Mouse (Mus musculus) MEL (cell line): ENCODE results near the gene Cpt1c. TPM values are rescaled to one million over a fixed set of nuclear protein-coding genes. Genes with fewer than 3 reads are reported as not detected.

Source experiments
- DNase-seq: peaks from one replicate; pipeline ENCODE4 v3.0.0; 2011; ENCODE audit warnings: low read depth, low spot score
- H3K27ac ChIP-seq: 2 replicates; pipeline ENCODE4 v1.5.1; 2012; ENCODE audit warnings: low read depth, mild to moderate bottlenecking, control low read depth, low read length, moderate library complexity; ENCODE audit not compliant: control insufficient read depth
- H3K27me3 ChIP-seq, 2 experiments: fragments of 150-350 bp in 1 of 2; sonication (generic) in 1 of 2; 2 replicates each; pipeline ENCODE4 v1.6.1; 2012; ENCODE audit warnings: low read length in 2 of 2, mild to moderate bottlenecking in 2 of 2, improper control_type of control experiment in 1 of 2, moderate library complexity in 1 of 2; ENCODE audit not compliant: insufficient read depth in 2 of 2, control insufficient read depth in 1 of 2
- H3K36me3 ChIP-seq, 2 experiments: 2 replicates each; pipeline ENCODE4 v1.6.1; 2012 to 2014; ENCODE audit warnings: low read length in 2 of 2, improper control_type of control experiment in 1 of 2, inconsistent platforms in 1 of 2, mild to moderate bottlenecking in 1 of 2; ENCODE audit not compliant: insufficient read depth in 2 of 2, control insufficient read depth in 1 of 2
- H3K4me1 ChIP-seq, 2 experiments: fragments of 150-350 bp in 1 of 2; sonication (generic) in 1 of 2; 2 replicates each; pipeline ENCODE4 v1.6.1; 2012; ENCODE audit warnings: low read length in 2 of 2, improper control_type of control experiment in 1 of 2, mild to moderate bottlenecking in 1 of 2; ENCODE audit not compliant: insufficient read depth in 2 of 2, control insufficient read depth in 1 of 2
- H3K4me3 ChIP-seq, 2 experiments: fragments of 150-350 bp in 1 of 2; sonication (generic) in 1 of 2; 2 replicates each; pipeline ENCODE4 v1.5.1; 2012; ENCODE audit warnings: low read depth in 2 of 2, low read length in 2 of 2, mild to moderate bottlenecking in 2 of 2, moderate library complexity in 2 of 2, control low read depth in 1 of 2, improper control_type of control experiment in 1 of 2; ENCODE audit not compliant: control insufficient read depth in 1 of 2, insufficient read depth in 1 of 2
- H3K79me2 ChIP-seq: 2 replicates; pipeline ENCODE4 v1.6.1; 2012; ENCODE audit warnings: mild to moderate bottlenecking, low read length, moderate library complexity; ENCODE audit not compliant: control insufficient read depth, poor library complexity, insufficient read depth
- H3K9ac ChIP-seq: 2 replicates; pipeline ENCODE4 v1.6.1; 2012; ENCODE audit warnings: low read depth, mild to moderate bottlenecking, control low read depth, low read length, moderate library complexity; ENCODE audit not compliant: control insufficient read depth, poor library complexity, severe bottlenecking
- H3K9me3 ChIP-seq: fragments of 150-350 bp; sonication (generic); replicated peaks from 2 replicates; pipeline ENCODE4 v1.6.1; 2012; ENCODE audit warnings: mild to moderate bottlenecking, low read length, improper control_type of control experiment, moderate library complexity; ENCODE audit not compliant: insufficient read depth
- BHLHE40 ChIP-seq: IDR thresholded peaks from 2 replicates; pipeline ENCODE4 v1.6.1; 2012; ENCODE audit warnings: low read depth, mild to moderate bottlenecking, inconsistent platforms, low read length, improper control_type of control experiment, borderline replicate concordance
- CTCF ChIP-seq, 3 experiments: IDR thresholded peaks in 2 of 3; conservative IDR thresholded peaks in 1 of 3; 2 replicates each; pipeline ENCODE4 v1.5.1; 2011 to 2012; ENCODE audit warnings: low read length in 3 of 3, low read depth in 2 of 3, mild to moderate bottlenecking in 2 of 3, improper control_type of control experiment in 1 of 3, inconsistent platforms in 1 of 3, mixed read lengths in 1 of 3, moderate library complexity in 1 of 3; ENCODE audit not compliant: control insufficient read depth in 1 of 3, insufficient read depth in 1 of 3, poor library complexity in 1 of 3, severe bottlenecking in 1 of 3
- ELF1 ChIP-seq: IDR thresholded peaks from 2 replicates; pipeline ENCODE4 v1.6.1; 2014; ENCODE audit warnings: low read depth, mild to moderate bottlenecking, inconsistent platforms, low read length, improper control_type of control experiment, moderate library complexity
- EP300 ChIP-seq, 2 experiments: IDR thresholded peaks; 2 replicates each; pipeline ENCODE4 v1.6.1; 2011; ENCODE audit warnings: improper control_type of control experiment in 2 of 2, low read length in 2 of 2, low read depth in 1 of 2, mild to moderate bottlenecking in 1 of 2
- GATA1 ChIP-seq: IDR thresholded peaks from 2 replicates; pipeline ENCODE4 v1.6.1; 2011; ENCODE audit warnings: low read depth, low read length, improper control_type of control experiment
- HCFC1 ChIP-seq: IDR thresholded peaks from 2 replicates; pipeline ENCODE4 v1.6.1; 2012; ENCODE audit warnings: low read depth, mild to moderate bottlenecking, inconsistent platforms, low read length, improper control_type of control experiment, moderate library complexity
- JUND ChIP-seq: IDR thresholded peaks from 2 replicates; pipeline ENCODE4 v1.6.1; 2011; ENCODE audit warnings: low read depth, mild to moderate bottlenecking, improper control_type of control experiment, low read length
- KAT2A ChIP-seq: conservative IDR thresholded peaks from 2 replicates; pipeline ENCODE4 v1.6.1; 2012; ENCODE audit warnings: low read depth, low read length, improper control_type of control experiment, inconsistent platforms
- MAZ ChIP-seq: IDR thresholded peaks from 2 replicates; pipeline ENCODE4 v1.6.1; 2012; ENCODE audit warnings: low read depth, mild to moderate bottlenecking, inconsistent platforms, low read length, improper control_type of control experiment
- MEF2A ChIP-seq: IDR thresholded peaks from 2 replicates; pipeline ENCODE4 v1.6.1; 2014; ENCODE audit warnings: low read depth, mild to moderate bottlenecking, inconsistent platforms, low read length, improper control_type of control experiment; ENCODE audit not compliant: poor library complexity, insufficient replicate concordance, severe bottlenecking; ENCODE audit errors: extremely low read depth
- MXI1 ChIP-seq: IDR thresholded peaks from 2 replicates; pipeline ENCODE4 v1.6.1; 2011; ENCODE audit warnings: mild to moderate bottlenecking, low read depth, low read length, improper control_type of control experiment
- MYC ChIP-seq: IDR thresholded peaks from 2 replicates; pipeline ENCODE4 v1.6.1; 2011; ENCODE audit warnings: low read depth, mild to moderate bottlenecking, low read length, improper control_type of control experiment, moderate library complexity
- NELFE ChIP-seq: IDR thresholded peaks from 2 replicates; pipeline ENCODE4 v1.6.1; 2011; ENCODE audit warnings: low read depth, low read length, improper control_type of control experiment
- NRF1 ChIP-seq: IDR thresholded peaks from 2 replicates; pipeline ENCODE4 v1.6.1; 2014; ENCODE audit warnings: low read depth, mild to moderate bottlenecking, inconsistent platforms, low read length, improper control_type of control experiment, moderate library complexity; ENCODE audit not compliant: poor library complexity, insufficient read depth, severe bottlenecking
- POLR2A ChIP-seq, 2 experiments: IDR thresholded peaks; 2 replicates each; pipeline ENCODE4 v1.6.1; 2011 to 2012; ENCODE audit warnings: low read length in 2 of 2, mild to moderate bottlenecking in 2 of 2, control low read depth in 1 of 2, improper control_type of control experiment in 1 of 2, low read depth in 1 of 2, moderate library complexity in 1 of 2; ENCODE audit not compliant: control insufficient read depth in 1 of 2, insufficient read depth in 1 of 2, poor library complexity in 1 of 2
- POLR2AphosphoS2 ChIP-seq: IDR thresholded peaks from 2 replicates; pipeline ENCODE4 v1.6.1; 2011; ENCODE audit warnings: low read length, improper control_type of control experiment
- POLR2AphosphoS5 ChIP-seq: IDR thresholded peaks from 2 replicates; pipeline ENCODE4 v1.6.1; 2012; ENCODE audit warnings: low read depth, borderline replicate concordance, mild to moderate bottlenecking, inconsistent platforms, low read length, moderate library complexity, mixed read lengths
- RAD21 ChIP-seq: IDR thresholded peaks from 2 replicates; pipeline ENCODE4 v1.6.1; 2011; ENCODE audit warnings: mild to moderate bottlenecking, low read depth, low read length, improper control_type of control experiment
- RCOR1 ChIP-seq: IDR thresholded peaks from 2 replicates; pipeline ENCODE4 v1.6.1; 2012; ENCODE audit warnings: low read depth, mild to moderate bottlenecking, inconsistent platforms, low read length, improper control_type of control experiment
- SMC3 ChIP-seq: IDR thresholded peaks from 2 replicates; pipeline ENCODE4 v1.6.1; 2011; ENCODE audit warnings: low read depth, low read length, improper control_type of control experiment
- TAL1 ChIP-seq: IDR thresholded peaks from 2 replicates; pipeline ENCODE4 v1.6.1; 2012; ENCODE audit warnings: mild to moderate bottlenecking, inconsistent platforms, low read length, moderate library complexity, mixed read lengths
- TBP ChIP-seq: IDR thresholded peaks from 2 replicates; pipeline ENCODE4 v1.8.0; 2011; ENCODE audit warnings: low read depth, low read length, improper control_type of control experiment
- UBTF ChIP-seq: IDR thresholded peaks from 2 replicates; pipeline ENCODE4 v1.6.1; 2012; ENCODE audit warnings: low read depth, mild to moderate bottlenecking, inconsistent platforms, low read length, improper control_type of control experiment, moderate library complexity, borderline replicate concordance; ENCODE audit not compliant: insufficient read depth
- USF1 ChIP-seq: IDR thresholded peaks from 2 replicates; pipeline ENCODE4 v1.6.1; 2014; ENCODE audit warnings: low read depth, mild to moderate bottlenecking, inconsistent platforms, low read length, improper control_type of control experiment, moderate library complexity
- USF2 ChIP-seq, 2 experiments: IDR thresholded peaks; 2 replicates each; pipeline ENCODE4 v1.6.1; 2011 to 2012; ENCODE audit warnings: improper control_type of control experiment in 2 of 2, low read length in 2 of 2, borderline replicate concordance in 1 of 2, inconsistent platforms in 1 of 2, low read depth in 1 of 2, mild to moderate bottlenecking in 1 of 2; ENCODE audit not compliant: insufficient read depth in 1 of 2
- ZMIZ1 ChIP-seq: IDR thresholded peaks from 2 replicates; pipeline ENCODE4 v1.6.1; 2012; ENCODE audit warnings: low read depth, mild to moderate bottlenecking, inconsistent platforms, low read length, improper control_type of control experiment, moderate library complexity
- ZNF384 ChIP-seq: IDR thresholded peaks from 2 replicates; pipeline ENCODE4 v1.6.1; 2012; ENCODE audit warnings: low read depth, mild to moderate bottlenecking, inconsistent platforms, low read length, improper control_type of control experiment
- polyA plus RNA-seq, 2 experiments: library from polyadenylated mRNA; stranded (reverse) in 1 of 2; unstranded in 1 of 2; fragments of >175 nt in 1 of 2; fragments of >200 nt in 1 of 2; gene quantifications; 2 replicates each; pipeline versions ENCODE4 v1.2.1 to v1.2.4; 2012; ENCODE audit warnings: low replicate concordance in 2 of 2, low read depth in 1 of 2; ENCODE audit not compliant: insufficient read length in 2 of 2, insufficient read depth in 1 of 2, missing spikeins in 1 of 2
- total RNA-seq: library from RNA; depleted of rRNA; stranded (reverse); fragments of 300-350 nt; gene quantifications from 2 replicates; pipeline ENCODE4 v1.2.3, GENCODE M21; 2012

Cpt1c gene
- total and polyA plus RNA-seq, 3 experiments, result 0.35 to 0.81 TPM; not detected in 1

- no peaks in the 10 kb centered on the region for H3K9me3 ChIP-seq
- peaks cover 12% of the 10 kb centered on the region for H3K79me2 ChIP-seq
- no peak overlapping the region for H3K4me3 ChIP-seq
- H3K4me1 ChIP-seq, result peaks cover 4 to 20% of the 10 kb centered on the region in 2 experiments
- no peaks in the 10 kb centered on the region for H3K27me3 ChIP-seq
- H3K9ac ChIP-seq, result peak overlapping the region; percentile 31; the same call in 1 of the 2 replicates
- H3K36me3 ChIP-seq, result peaks cover 0 to 17% of the 10 kb centered on the region in 2 experiments; a peak in 2 of 4 replicates
- DNase-seq, result peak; percentile 34
- TF ChIP-seq SMC3, result no peak
- no peak for TF ChIP-seq BHLHE40
- no peak for TF ChIP-seq MXI1
- TF ChIP-seq NELFE, result no peak
- TF ChIP-seq POLR2AphosphoS5, result no peak
- TF ChIP-seq ZMIZ1, result no peak
- no peak for TF ChIP-seq MEF2A
- TF ChIP-seq USF2 (IDR thresholded peaks at IDR 0.05; ENCODE audit: borderline replicate concordance in 1 of 2, insufficient read depth in 1 of 2, low read depth in 1 of 2, low read length in 2 of 2), result no peak
- TF ChIP-seq JUND, result no peak
- no peak for TF ChIP-seq ELF1
- no peak for TF ChIP-seq GATA1
- TF ChIP-seq MAZ, result no peak
- no peak for TF ChIP-seq ZNF384
- no peak for TF ChIP-seq KAT2A
- TF ChIP-seq POLR2AphosphoS2, result no peak
- H3K27ac ChIP-seq, result no peak overlapping the region
Measured at GRCm38 (mm10) chr7:45019031-45019571, 44.5 kb upstream of the Cpt1c start.

- Histone ChIP-seq H3K9ac (peak within 1 kb of the TSS; percentile 70), H3K4me1 (peaks cover 4 to 25% of the 10 kb centered on the region in 2 experiments), H3K79me2 (peaks cover 16% of the 10 kb centered on the region), H3K27ac (peak within 1 kb of the TSS; percentile 93), H3K36me3 (peaks cover 1 to 17% of the 10 kb centered on the region in 2 experiments; a peak in 2 of 4 replicates), H3K9me3 (no peaks in the 10 kb centered on the region), H3K4me3 (peak within 1 kb of the TSS; percentile 83 to 85), H3K27me3 (no peaks in the 10 kb centered on the region)
- DNase-seq, result peak; percentile 100
- peak; percentile 72 for TF ChIP-seq HCFC1
- TF ChIP-seq EP300 (IDR thresholded peaks at IDR 0.05; ENCODE audit: low read depth in 1 of 2, low read length in 2 of 2), result peak in 1 of 2 experiments; percentile 36; a peak in 1 of 4 replicates
- TF ChIP-seq UBTF, result no peak
- peak; percentile 53 for TF ChIP-seq GATA1
- TF ChIP-seq KAT2A, result no peak; the same call in 1 of the 2 replicates
- peak; percentile 57 to 74; a peak in 3 of 4 replicates for TF ChIP-seq POLR2A (IDR thresholded peaks at IDR 0.05; ENCODE audit: control insufficient read depth in 1 of 2, insufficient read depth in 1 of 2, low read depth in 1 of 2, low read length in 2 of 2, poor library complexity in 1 of 2)
- TF ChIP-seq TBP, result peak; percentile 83
- peak; percentile 65; the same call in 1 of the 2 replicates for TF ChIP-seq POLR2AphosphoS2
- peak; percentile 18; the same call in 1 of the 2 replicates for TF ChIP-seq RCOR1
- peak in 1 of 3 experiments; percentile 17; a peak in 1 of 6 replicates for TF ChIP-seq CTCF (IDR thresholded peaks at IDR 0.05 in 2 of 3, conservative IDR thresholded peaks at IDR 0.05 in 1 of 3; ENCODE audit: control insufficient read depth in 1 of 3, insufficient read depth in 1 of 3, low read depth in 2 of 3, low read length in 3 of 3, poor library complexity in 1 of 3, severe bottlenecking in 1 of 3)
- peak; percentile 65 for TF ChIP-seq ELF1
- TF ChIP-seq USF1, result no peak
- 0 out of 2 replicates have a peak, but pooled peaks have one; percentile 23 for TF ChIP-seq ZNF384
- TF ChIP-seq MYC, result peak; percentile 56
- TF ChIP-seq TAL1, result no peak
- TF ChIP-seq MAZ, result 0 out of 2 replicates have a peak, but pooled peaks have one; percentile 75
- no peak; the same call in 1 of the 2 replicates for TF ChIP-seq MXI1
- TF ChIP-seq NRF1, result 0 out of 2 replicates have a peak, but pooled peaks have one; percentile 2
- no peak for TF ChIP-seq RAD21
- TF ChIP-seq NELFE, result peak; percentile 62
Measured at GRCm38 (mm10) chr7:45017242-45018061, 42.8 kb upstream of the Cpt1c start, which contains the start of gene Rras. Gene Rras (plus strand): TSS chr7:45017961.
